Mouse (Mus musculus): ENCODE data around the gene Sod3.

DNA sequence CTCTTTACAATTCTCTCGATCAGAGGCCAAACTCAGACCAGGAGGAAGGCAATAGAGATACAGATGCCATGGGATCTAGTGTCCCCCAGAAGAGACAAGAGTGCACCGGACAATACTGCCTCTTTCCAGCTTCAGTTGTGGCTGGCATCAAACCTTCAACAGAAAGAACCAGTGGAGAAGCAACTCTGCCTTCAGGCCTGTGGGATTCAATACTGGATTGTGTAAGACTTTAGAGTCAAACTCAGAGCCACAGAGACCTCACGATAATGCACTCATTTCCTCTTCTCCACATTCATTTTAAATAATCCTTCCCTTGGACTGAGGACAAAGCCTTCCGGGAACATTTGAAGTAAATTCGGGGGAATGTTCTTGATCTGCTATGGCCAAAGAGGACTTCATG lies 10.9 kb upstream of the Sod3 start:
- TF ChIP-seq ZNF384 (IDR thresholded peaks at IDR 0.05; ENCODE audit: low read depth, low read length), result no peak
- TF ChIP-seq CTCF (IDR thresholded peaks at IDR 0.05 in 2 of 3, conservative IDR thresholded peaks at IDR 0.05 in 1 of 3; ENCODE audit: control insufficient read depth in 1 of 3, insufficient read depth in 1 of 3, low read depth in 2 of 3, low read length in 3 of 3, poor library complexity in 1 of 3, severe bottlenecking in 1 of 3), result no peak
- no peak for TF ChIP-seq POLR2A (IDR thresholded peaks at IDR 0.05; ENCODE audit: control insufficient read depth in 1 of 2, insufficient read depth in 1 of 2, low read depth in 1 of 2, low read length in 2 of 2, poor library complexity in 1 of 2)
- no peak for TF ChIP-seq MAZ (IDR thresholded peaks at IDR 0.05; ENCODE audit: low read depth, low read length)
- TF ChIP-seq SIN3A (IDR thresholded peaks at IDR 0.05; ENCODE audit: low read length), result no peak
- TF ChIP-seq MXI1 (IDR thresholded peaks at IDR 0.05; ENCODE audit: low read depth, low read length), result no peak
- TF ChIP-seq MAX (IDR thresholded peaks at IDR 0.05; ENCODE audit: low read length), result no peak
- TF ChIP-seq TCF12 (IDR thresholded peaks at IDR 0.05; ENCODE audit: low read depth, low read length), result no peak
- no peak for TF ChIP-seq GABPA (IDR thresholded peaks at IDR 0.05; ENCODE audit: low read depth, low read length)
- TF ChIP-seq MYC (IDR thresholded peaks at IDR 0.05; ENCODE audit: low read depth, low read length), result no peak
- no peak for TF ChIP-seq GATA1 (IDR thresholded peaks at IDR 0.05; ENCODE audit: low read depth, low read length)
- no peak for TF ChIP-seq JUND (IDR thresholded peaks at IDR 0.05; ENCODE audit: low read depth, low read length)

Data from MEL (cell line).